In genomic region chr7:124168796-124169195, GRCm38 (mm10) we compare ENCODE assay signal across 16 mouse cellular contexts.
"Had no signal": no experiment of that assay in that cellular context is flagged by ENCODE, and none has a peak within 500 bp of the region (broad histone marks: within the 10 kb centered on the region; RNA-seq: fewer than 3 reads in every experiment).

No protein-coding gene starts in this region.

- H3K27me3 ChIP-seq: neural tube, embryonic 13.5 days; neural tube, embryonic 15.5 days; stomach, embryonic 15.5 days had no signal

- H3K27ac ChIP-seq: neural tube, embryonic 13.5 days; neural tube, embryonic 15.5 days; stomach, embryonic 15.5 days; stomach, postnatal 0 days had no signal

- H3K4me3 ChIP-seq: neural tube, embryonic 13.5 days; neural tube, embryonic 15.5 days; stomach, embryonic 15.5 days had no signal

- H3K4me1 ChIP-seq: neural tube, embryonic 13.5 days; neural tube, embryonic 15.5 days; stomach, embryonic 15.5 days had no signal

- DNase-seq: retina, postnatal 1 day; right cerebral cortex, adult 18-20 months; right cerebral cortex, postnatal 14 days; right cerebral cortex, postnatal 25 days; right cerebral cortex, postnatal 4 days; spleen, adult 18-20 months; thymus, adult 18-20 months; thymus, adult 2 months; thymus, postnatal 14 days; thymus, postnatal 25 days; thymus, postnatal 36 days; thymus, postnatal 4 days had no signal
